Mouse (Mus musculus) CH12.LX (cell line): ENCODE data around the gene Lrmda. TPM values are rescaled to one million over a fixed set of nuclear protein-coding genes. Genes with fewer than 3 reads are reported as not detected.

ENCODE experiments used
- DNase-seq: peaks from one replicate; pipeline ENCODE4 v3.0.0-alpha.2; 2013; ENCODE audit errors: extremely low read depth
- H3K27ac ChIP-seq: 2 replicates; pipeline ENCODE4 v1.5.1; 2012; ENCODE audit warnings: low read depth, mild to moderate bottlenecking, control low read depth, moderate library complexity; ENCODE audit not compliant: insufficient read depth
- H3K27me3 ChIP-seq: replicated peaks from 2 replicates; pipeline ENCODE3; 2012; ENCODE audit warnings: inconsistent platforms
- H3K36me3 ChIP-seq, 2 experiments: replicated peaks in 1 of 2; 2 replicates each; pipeline versions ENCODE3 to v1.6.1; 2012; ENCODE audit warnings: inconsistent platforms in 1 of 2, low read length in 1 of 2, mild to moderate bottlenecking in 1 of 2, mixed read lengths in 1 of 2, moderate library complexity in 1 of 2; ENCODE audit not compliant: control insufficient read depth in 1 of 2, insufficient read depth in 1 of 2
- H3K4me1 ChIP-seq, 2 experiments: 2 replicates each; pipeline ENCODE4 v1.6.1; 2012; ENCODE audit warnings: inconsistent platforms in 1 of 2, moderate library complexity in 1 of 2; ENCODE audit not compliant: insufficient read depth in 2 of 2, control insufficient read depth in 1 of 2
- H3K4me2 ChIP-seq: 2 replicates; pipeline ENCODE4 v1.6.1; 2012; ENCODE audit warnings: low read depth, mild to moderate bottlenecking, control low read depth; ENCODE audit not compliant: poor library complexity, insufficient read depth, severe bottlenecking
- H3K4me3 ChIP-seq, 3 experiments: fragments of 150-350 bp in 1 of 3; sonication (generic) in 1 of 3; replicated peaks in 1 of 3; 2 replicates each; pipeline versions ENCODE3 to v1.5.1; 2011 to 2012; ENCODE audit warnings: low read depth in 2 of 3, low read length in 2 of 3, mild to moderate bottlenecking in 2 of 3, moderate library complexity in 2 of 3, control low read depth in 1 of 3, improper control_type of control experiment in 1 of 3, inconsistent platforms in 1 of 3, mixed read lengths in 1 of 3; ENCODE audit not compliant: poor library complexity in 1 of 3
- H3K79me2 ChIP-seq: replicated peaks from 2 replicates; pipeline ENCODE4 v1.6.1; 2012; ENCODE audit warnings: mild to moderate bottlenecking, moderate library complexity; ENCODE audit not compliant: control insufficient read depth, poor library complexity, insufficient read depth, severe bottlenecking; ENCODE audit errors: extremely low read depth
- H3K9ac ChIP-seq: 2 replicates; pipeline ENCODE4 v1.6.1; 2012; ENCODE audit warnings: low read depth, mild to moderate bottlenecking, control low read depth, moderate library complexity; ENCODE audit not compliant: insufficient read depth
- H3K9me3 ChIP-seq: replicated peaks from 2 replicates; pipeline ENCODE3; 2012; ENCODE audit warnings: low read length, inconsistent platforms, mixed read lengths
- CHD1 ChIP-seq: IDR thresholded peaks from 2 replicates; pipeline ENCODE4 v1.6.1; 2012; ENCODE audit warnings: low read depth, low read length, improper control_type of control experiment, inconsistent platforms
- CHD2 ChIP-seq: IDR thresholded peaks from 2 replicates; pipeline ENCODE4 v1.6.1; 2011; ENCODE audit warnings: low read length, improper control_type of control experiment
- CTCF ChIP-seq, 2 experiments: IDR thresholded peaks in 1 of 2; conservative IDR thresholded peaks in 1 of 2; 2 replicates each; pipeline ENCODE4 v1.5.1; 2011 to 2012; ENCODE audit warnings: low read depth in 2 of 2, low read length in 2 of 2, improper control_type of control experiment in 1 of 2, inconsistent platforms in 1 of 2, mild to moderate bottlenecking in 1 of 2, moderate library complexity in 1 of 2
- E2F4 ChIP-seq: IDR thresholded peaks from 2 replicates; pipeline ENCODE4 v1.6.1; 2011; ENCODE audit warnings: low read depth, low read length, improper control_type of control experiment; ENCODE audit not compliant: insufficient replicate concordance
- GABPA ChIP-seq: IDR thresholded peaks from 2 replicates; pipeline ENCODE4 v1.6.1; 2012; ENCODE audit warnings: low read depth, low read length, improper control_type of control experiment, inconsistent platforms; ENCODE audit not compliant: insufficient replicate concordance
- IRF4 ChIP-seq: IDR thresholded peaks from 2 replicates; pipeline ENCODE4 v1.6.1; 2014; ENCODE audit warnings: low read depth, mild to moderate bottlenecking, inconsistent platforms, low read length, improper control_type of control experiment
- JUND ChIP-seq: conservative IDR thresholded peaks from 2 replicates; pipeline ENCODE4 v1.6.1; 2011; ENCODE audit warnings: low read depth, low read length, improper control_type of control experiment
- KAT2A ChIP-seq: IDR thresholded peaks from 2 replicates; pipeline ENCODE4 v1.6.1; 2012; ENCODE audit warnings: low read length, improper control_type of control experiment, inconsistent platforms; ENCODE audit not compliant: insufficient replicate concordance
- MAZ ChIP-seq: IDR thresholded peaks from 2 replicates; pipeline ENCODE4 v1.6.1; 2012; ENCODE audit warnings: low read depth, mild to moderate bottlenecking, inconsistent platforms, low read length, improper control_type of control experiment, moderate library complexity
- MEF2A ChIP-seq: IDR thresholded peaks from 2 replicates; pipeline ENCODE4 v1.6.1; 2014; ENCODE audit warnings: low read depth, mild to moderate bottlenecking, inconsistent platforms, low read length, improper control_type of control experiment, borderline replicate concordance
- MXI1 ChIP-seq: IDR thresholded peaks from 2 replicates; pipeline ENCODE4 v1.6.1; 2011; ENCODE audit warnings: mild to moderate bottlenecking, low read depth, low read length, improper control_type of control experiment
- NRF1 ChIP-seq: IDR thresholded peaks from 2 replicates; pipeline ENCODE4 v1.6.1; 2014; ENCODE audit warnings: low read depth, mild to moderate bottlenecking, inconsistent platforms, low read length, improper control_type of control experiment, moderate library complexity
- POLR2A ChIP-seq: IDR thresholded peaks from 2 replicates; pipeline ENCODE4 v1.6.1; 2011; ENCODE audit warnings: low read depth, mild to moderate bottlenecking, improper control_type of control experiment, low read length
- SMC3 ChIP-seq: IDR thresholded peaks from 2 replicates; pipeline ENCODE4 v1.6.1; 2011; ENCODE audit warnings: low read depth, low read length, improper control_type of control experiment
- TBP ChIP-seq: conservative IDR thresholded peaks from 2 replicates; pipeline ENCODE4 v1.6.1; 2011; ENCODE audit warnings: low read depth, low read length, improper control_type of control experiment
- TCF12 ChIP-seq: IDR thresholded peaks from 2 replicates; pipeline ENCODE4 v1.6.1; 2014; ENCODE audit warnings: low read depth, mild to moderate bottlenecking, inconsistent platforms, low read length, improper control_type of control experiment
- UBTF ChIP-seq: IDR thresholded peaks from 2 replicates; pipeline ENCODE4 v1.6.1; 2012; ENCODE audit warnings: low read depth, mild to moderate bottlenecking, inconsistent platforms, low read length, improper control_type of control experiment, moderate library complexity
- ZC3H11A ChIP-seq: IDR thresholded peaks from 2 replicates; pipeline ENCODE4 v1.6.1; 2012; ENCODE audit warnings: low read depth, mild to moderate bottlenecking, inconsistent platforms, low read length, improper control_type of control experiment
- ZKSCAN1 ChIP-seq: IDR thresholded peaks from 2 replicates; pipeline ENCODE4 v1.6.1; 2012; ENCODE audit warnings: low read depth, inconsistent platforms, low read length, improper control_type of control experiment, borderline replicate concordance
- dilution Hi-C: fragments of 300-500 bp; cut with MboI; formaldehyde crosslinking; loops from 2 replicates; pipeline ENCODE4 v1.14.3; 2020; ENCODE audit warnings: low sequenced_read_pairs; ENCODE audit not compliant: extremely low pct_unique_long_range_greater_than_20kb, extremely low pct_ligation_motif_present
- in situ Hi-C: fragments of 300-500 bp; cut with MboI; formaldehyde crosslinking; loops from 3 replicates; pipeline ENCODE4 v1.14.3; 2019; ENCODE audit warnings: low sequenced_read_pairs, low pct_ligation_motif_present, low pct_unique_long_range_greater_than_20kb, mixed read lengths
- polyA plus RNA-seq: library from polyadenylated mRNA; unstranded; fragments of >175 nt; gene quantifications from 2 replicates; pipeline ENCODE4 v1.2.1, GENCODE M21; 2012; ENCODE audit warnings: low read depth; ENCODE audit not compliant: insufficient read length
- total RNA-seq, 2 experiments: library from RNA; depleted of rRNA; stranded (reverse); fragments of 300-350 nt in 1 of 2; fragments of >200 nt in 1 of 2; gene quantifications; 2 replicates each; pipeline ENCODE4 v1.2.3; 2012 to 2014

Gene Lrmda
- total and polyA plus RNA-seq, 3 experiments, result 0.89 to 3.7 (median 1.9) TPM

DNA sequence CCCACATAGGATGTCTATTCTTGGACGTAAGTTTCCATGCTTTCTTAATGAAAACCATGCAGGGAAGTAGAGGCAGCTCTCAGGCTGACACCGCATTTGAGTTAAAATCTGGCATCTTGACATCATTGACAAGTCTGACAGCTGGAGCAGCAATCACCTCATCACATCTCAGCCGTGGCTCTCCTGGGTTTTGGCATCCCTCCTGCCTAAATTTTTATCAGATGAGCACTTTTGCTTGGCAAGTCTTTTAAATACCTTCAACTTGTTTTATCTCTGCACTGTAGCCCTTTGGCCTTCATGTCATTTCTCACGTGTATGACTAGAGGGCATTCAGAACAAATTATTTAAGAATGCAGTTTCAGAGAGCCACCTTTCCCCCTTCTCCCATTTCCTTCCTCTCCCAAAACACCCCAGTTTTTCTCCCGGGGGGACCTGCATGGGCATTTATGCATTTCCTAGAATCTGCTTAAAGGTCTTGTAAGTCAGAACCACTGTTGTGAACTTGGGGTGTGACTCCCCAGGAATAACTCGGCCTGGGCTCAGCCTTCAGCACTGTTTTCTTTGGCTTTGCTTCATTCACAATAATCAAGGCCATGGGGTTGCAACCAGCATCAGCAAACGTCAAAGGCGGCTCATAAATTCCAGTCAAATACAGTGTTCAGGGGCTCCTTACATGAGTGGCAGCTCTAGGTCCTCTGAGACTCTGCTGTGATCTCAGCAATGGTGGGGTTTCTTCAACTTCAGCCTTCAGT lies 975.8 kb downstream of the Lrmda start:
- dilution Hi-C loops, result no loop called here
- H3K27me3 ChIP-seq, result no peaks in the 10 kb centered on the region
- no peak for DNase-seq
- H3K4me3 ChIP-seq, result no peak overlapping the region
- TF ChIP-seq SMC3 (no peak), ZC3H11A (no peak), MEF2A (no peak), POLR2A (no peak)
- H3K9ac ChIP-seq, result no peak overlapping the region
- H3K36me3 ChIP-seq, result no peaks in the 10 kb centered on the region
- no peak overlapping the region for H3K4me2 ChIP-seq
- H3K27ac ChIP-seq, result no peak overlapping the region
- in situ Hi-C loops, result no loop called here
- H3K79me2 ChIP-seq, result no peaks in the 10 kb centered on the region
- H3K4me1 ChIP-seq, result no peaks in the 10 kb centered on the region
- H3K9me3 ChIP-seq, result no peaks in the 10 kb centered on the region

DNA sequence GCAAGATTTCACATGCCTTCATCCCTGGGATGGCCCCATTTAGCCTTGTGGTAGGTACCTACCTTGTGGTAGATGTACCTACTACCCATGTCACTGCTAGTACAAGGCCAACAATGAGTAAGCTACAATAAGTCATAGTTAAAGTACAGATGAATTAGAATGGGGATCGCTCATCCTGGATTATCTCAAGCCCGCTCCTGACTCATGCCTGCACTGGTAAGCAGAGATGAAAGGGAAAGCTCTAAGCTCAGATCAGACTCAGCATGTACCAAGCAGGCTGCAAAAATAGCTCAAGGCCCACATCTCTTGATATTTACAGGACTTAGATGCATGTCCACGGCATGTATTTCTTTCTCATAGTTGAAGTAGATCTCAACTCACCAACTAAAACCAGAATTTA lies 979.4 kb downstream of the Lrmda start:
- in situ Hi-C loops (no loop called here), dilution Hi-C loops (no loop called here)
- H3K4me1 ChIP-seq, result no peaks in the 10 kb centered on the region
- no peaks in the 10 kb centered on the region for H3K27me3 ChIP-seq
- H3K36me3 ChIP-seq, result no peaks in the 10 kb centered on the region
- TF ChIP-seq TCF12 (no peak), CHD2 (no peak), CHD1 (no peak)
- TF ChIP-seq, all 38 proteins: peak for 0
- Histone ChIP-seq H3K27ac (no peak overlapping the region), H3K9ac (no peak overlapping the region), H3K4me2 (no peak overlapping the region), H3K9me3 (no peaks in the 10 kb centered on the region), H3K4me3 (no peak overlapping the region), H3K79me2 (no peaks in the 10 kb centered on the region)
- DNase-seq, result no peak

DNA sequence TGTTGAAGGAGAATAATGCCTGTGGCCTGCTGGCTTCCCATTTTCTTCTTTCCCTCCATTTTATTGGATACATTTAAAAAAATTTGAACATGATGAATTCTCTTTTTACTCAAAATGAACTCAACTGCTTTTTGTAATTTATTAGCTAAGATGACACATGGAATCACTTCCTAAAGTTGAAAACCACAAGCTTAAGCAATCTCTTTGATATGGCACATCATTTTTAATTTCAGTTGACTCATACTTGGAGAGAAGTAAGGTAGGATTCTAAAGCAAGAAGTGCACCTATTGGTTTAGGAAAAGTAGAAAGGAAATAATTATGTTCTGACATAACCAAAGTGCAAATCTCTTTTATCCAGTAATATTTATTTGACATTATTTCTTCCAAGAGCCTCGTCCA lies 992.5 kb downstream of the Lrmda start:
- Histone ChIP-seq H3K4me3 (no peak overlapping the region), H3K9ac (no peak overlapping the region), H3K4me2 (no peak overlapping the region), H3K27me3 (no peaks in the 10 kb centered on the region), H3K79me2 (no peaks in the 10 kb centered on the region)
- DNase-seq, result no peak
- TF ChIP-seq UBTF (no peak), E2F4 (no peak), JUND (no peak), NRF1 (no peak), KAT2A (no peak), MXI1 (no peak), TBP (no peak), GABPA (no peak), MAZ (no peak), MEF2A (no peak), IRF4 (no peak), CHD1 (no peak), CTCF (conservative IDR thresholded peaks at IDR 0.05 in 1 of 2, IDR thresholded peaks at IDR 0.05 in 1 of 2; ENCODE audit: low read depth in 2 of 2, low read length in 2 of 2) (no peak), ZC3H11A (no peak), ZKSCAN1 (no peak)
- TF ChIP-seq, all 38 proteins: peak for 0
- peaks cover 0 to 8% of the 10 kb centered on the region in 2 experiments; a peak in 1 of 4 replicates for H3K4me1 ChIP-seq
- H3K36me3 ChIP-seq, result no peaks in the 10 kb centered on the region
- dilution Hi-C loops, result no loop called here
- H3K27ac ChIP-seq, result no peak overlapping the region
- in situ Hi-C loops, result no loop called here
- no peaks in the 10 kb centered on the region for H3K9me3 ChIP-seq
